Mouse (Mus musculus) CH12.LX (cell line): ENCODE measurements around the gene Dgkh.

ENCODE experiments used
- BHLHE40 ChIP-seq: IDR thresholded peaks from 2 replicates; pipeline ENCODE4 v1.6.1; 2011; ENCODE audit warnings: mild to moderate bottlenecking, low read depth, low read length, improper control_type of control experiment
- CTCF ChIP-seq, 2 experiments: IDR thresholded peaks in 1 of 2; conservative IDR thresholded peaks in 1 of 2; 2 replicates each; pipeline ENCODE4 v1.5.1; 2011 to 2012; ENCODE audit warnings: low read depth in 2 of 2, low read length in 2 of 2, improper control_type of control experiment in 1 of 2, inconsistent platforms in 1 of 2, mild to moderate bottlenecking in 1 of 2, moderate library complexity in 1 of 2
- IRF4 ChIP-seq: IDR thresholded peaks from 2 replicates; pipeline ENCODE4 v1.6.1; 2014; ENCODE audit warnings: low read depth, mild to moderate bottlenecking, inconsistent platforms, low read length, improper control_type of control experiment
- JUND ChIP-seq: conservative IDR thresholded peaks from 2 replicates; pipeline ENCODE4 v1.6.1; 2011; ENCODE audit warnings: low read depth, low read length, improper control_type of control experiment
- MAFK ChIP-seq: IDR thresholded peaks from 2 replicates; pipeline ENCODE4 v1.6.1; 2011; ENCODE audit warnings: low read length, improper control_type of control experiment; ENCODE audit not compliant: insufficient replicate concordance
- MXI1 ChIP-seq: IDR thresholded peaks from 2 replicates; pipeline ENCODE4 v1.6.1; 2011; ENCODE audit warnings: mild to moderate bottlenecking, low read depth, low read length, improper control_type of control experiment
- NRF1 ChIP-seq: IDR thresholded peaks from 2 replicates; pipeline ENCODE4 v1.6.1; 2014; ENCODE audit warnings: low read depth, mild to moderate bottlenecking, inconsistent platforms, low read length, improper control_type of control experiment, moderate library complexity
- POLR2A ChIP-seq: IDR thresholded peaks from 2 replicates; pipeline ENCODE4 v1.6.1; 2011; ENCODE audit warnings: low read depth, mild to moderate bottlenecking, improper control_type of control experiment, low read length
- POLR2AphosphoS2 ChIP-seq: IDR thresholded peaks from 2 replicates; pipeline ENCODE4 v1.6.1; 2011; ENCODE audit warnings: low read depth, low read length, improper control_type of control experiment
- RAD21 ChIP-seq: IDR thresholded peaks from 2 replicates; pipeline ENCODE4 v1.6.1; 2011; ENCODE audit warnings: low read depth, mild to moderate bottlenecking, low read length, improper control_type of control experiment, moderate library complexity
- USF1 ChIP-seq: IDR thresholded peaks from 2 replicates; pipeline ENCODE4 v1.6.1; 2014; ENCODE audit warnings: low read depth, mild to moderate bottlenecking, inconsistent platforms, low read length, improper control_type of control experiment

DNA sequence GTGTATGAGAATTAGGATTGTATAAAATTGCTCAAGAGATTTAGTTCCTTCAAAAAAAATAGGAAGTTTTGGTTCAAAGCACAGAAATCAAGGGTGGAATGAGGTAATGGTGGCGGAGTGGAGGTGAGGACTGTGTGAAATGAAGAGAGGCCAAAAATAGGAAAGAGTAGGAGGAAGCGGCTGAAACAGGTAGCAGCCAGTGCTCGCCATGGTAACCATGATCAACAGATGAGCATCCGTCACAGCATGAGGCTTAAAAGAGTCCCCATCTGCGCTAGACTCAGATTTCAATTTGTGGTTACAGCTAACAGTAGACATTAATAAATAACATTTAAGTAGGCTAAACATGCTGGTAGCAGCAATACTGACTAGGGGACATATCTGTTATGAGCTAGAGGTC, 33.4 kb downstream of the Dgkh start:
- no peak for TF ChIP-seq CTCF (conservative IDR thresholded peaks at IDR 0.05 in 1 of 2, IDR thresholded peaks at IDR 0.05 in 1 of 2; ENCODE audit: low read depth in 2 of 2, low read length in 2 of 2)
- TF ChIP-seq BHLHE40 = no peak
- TF ChIP-seq POLR2AphosphoS2 = no peak
- TF ChIP-seq RAD21 = no peak
- no peak for TF ChIP-seq MXI1
- TF ChIP-seq USF1 = no peak
- no peak for TF ChIP-seq MAFK
- no peak for TF ChIP-seq POLR2A
- TF ChIP-seq JUND = no peak
- no peak for TF ChIP-seq NRF1
- TF ChIP-seq IRF4 = no peak
